Mouse (Mus musculus) lung, embryonic 14.5 days (tissue): ENCODE measurements at regions not wholly inside any gene's neighbourhood (a gene's known extent, or its start where the extent isn't known, plus 50 kb on each side); places are given as distances from the start of the nearest gene placed in this dataset.

ENCODE experiments used
- ATAC-seq: fragments of 200-750 bp; cut with Nextera tagmentation; 2 replicates; pipeline ENCODE4 v1.8.0; 2017; ENCODE audit warnings: mild to moderate bottlenecking, moderate TSS enrichment, moderate library complexity; ENCODE audit not compliant: insufficient read depth
- DNase-seq: peaks from one replicate; pipeline ENCODE4 v3.0.0-alpha.2; 2015
- H3K27ac ChIP-seq: fragments of 300-500 bp; sonication (generic); 2 replicates; pipeline ENCODE4 v1.5.1; 2014; ENCODE audit warnings: low read depth, mild to moderate bottlenecking, moderate library complexity
- H3K27me3 ChIP-seq: fragments of 300-500 bp; sonication (generic); 2 replicates; pipeline ENCODE4 v1.6.1; 2014; ENCODE audit warnings: low read length, control low read depth; ENCODE audit not compliant: insufficient read depth
- H3K36me3 ChIP-seq: fragments of 300-500 bp; sonication (generic); 2 replicates; pipeline ENCODE4 v1.6.1; 2014; ENCODE audit warnings: control low read depth; ENCODE audit not compliant: insufficient read depth
- H3K4me1 ChIP-seq: fragments of 300-500 bp; sonication (generic); 2 replicates; pipeline ENCODE4 v1.6.1; 2014; ENCODE audit warnings: antibody characterized with exemption, control low read depth; ENCODE audit not compliant: insufficient read depth
- H3K4me2 ChIP-seq: fragments of 300-500 bp; sonication (generic); 2 replicates; pipeline ENCODE4 v1.6.1; 2014; ENCODE audit warnings: mild to moderate bottlenecking
- H3K4me3 ChIP-seq: fragments of 300-500 bp; sonication (generic); 2 replicates; pipeline ENCODE4 v1.5.1; 2014; ENCODE audit warnings: low read depth, low read length
- H3K9ac ChIP-seq: fragments of 300-500 bp; sonication (generic); 2 replicates; pipeline ENCODE4 v1.6.1; 2014
- H3K9me3 ChIP-seq: fragments of 300-500 bp; sonication (generic); 2 replicates; pipeline ENCODE4 v1.6.1; 2016; ENCODE audit warnings: low read depth, low read length, control low read depth
- CTCF ChIP-seq: IDR thresholded peaks from 2 replicates; pipeline ENCODE4 v1.5.1; 2016; ENCODE audit warnings: antibody characterized with exemption, low read depth
- WGBS: fragments of 180-500 bp; shearing (Covaris S2); extraction: QIAGEN DNeasy Blood & Tissue Kit; methylation state at CpG from one replicate; pipeline ENCODE4 v1.1.7; 2014; 5-methylcytosine and 5-hydroxymethylcytosine counted together

DNA sequence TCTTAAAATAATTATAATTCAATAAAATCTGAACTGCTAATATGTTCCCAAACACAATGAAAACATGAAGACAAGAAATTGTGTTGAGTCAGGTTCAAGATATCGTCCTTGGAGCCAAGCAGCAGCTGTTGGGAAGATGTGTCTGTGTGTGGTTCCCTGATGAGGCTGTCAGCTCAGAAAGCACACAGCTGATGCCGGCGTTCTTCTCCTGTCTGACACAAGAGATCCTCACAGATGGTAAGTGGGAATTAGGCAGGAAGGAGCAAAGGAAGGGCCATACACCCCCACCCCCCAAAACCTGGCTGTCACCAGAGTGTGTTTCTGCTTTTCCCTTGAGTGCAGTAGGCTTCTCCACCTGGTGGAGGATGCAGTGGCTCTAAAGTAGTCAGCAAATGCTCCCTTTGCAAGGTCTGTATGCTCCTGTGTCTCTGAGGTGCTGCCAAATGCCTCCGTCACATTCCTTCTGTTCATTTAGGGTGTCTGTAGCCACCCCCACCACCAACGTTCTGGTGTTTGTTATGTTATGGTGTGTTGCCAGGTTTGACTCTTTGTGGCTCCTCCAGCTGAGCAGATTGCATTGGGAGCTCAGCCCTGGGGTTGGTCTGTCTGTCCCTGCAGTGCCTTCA, 188.9 kb upstream of the Npy start:
- Histone ChIP-seq H3K27me3 (no peaks in the 10 kb centered on the region), H3K36me3 (no peaks in the 10 kb centered on the region), H3K4me3 (no peak overlapping the region), H3K9ac (no peak overlapping the region), H3K9me3 (no peaks in the 10 kb centered on the region), H3K27ac (no peak overlapping the region), H3K4me1 (no peaks in the 10 kb centered on the region), H3K4me2 (no peak overlapping the region)
- 29% methylated on average over 5 of the region's 5 CpGs for WGBS
- ATAC-seq (no peak), DNase-seq (no peak)
- TF ChIP-seq CTCF, result no peak

- no peak overlapping the region for H3K4me3 ChIP-seq
- H3K4me2 ChIP-seq, result no peak overlapping the region
- ATAC-seq (no peak), DNase-seq (peak; percentile 18)
- TF ChIP-seq CTCF, result no peak
- no peak overlapping the region for H3K27ac ChIP-seq
- no peak overlapping the region for H3K9ac ChIP-seq
- no peaks in the 10 kb centered on the region for H3K9me3 ChIP-seq
- no peaks in the 10 kb centered on the region for H3K4me1 ChIP-seq
- H3K27me3 ChIP-seq, result no peaks in the 10 kb centered on the region
- H3K36me3 ChIP-seq, result no peaks in the 10 kb centered on the region
- 72% methylated on average over 2 of the region's 2 CpGs for WGBS
Observed at GRCm38 (mm10) chr6:49637654-49638053, 184.9 kb upstream of the Npy start.

- Histone ChIP-seq H3K4me3 (no peak overlapping the region), H3K27ac (no peak overlapping the region), H3K9me3 (no peaks in the 10 kb centered on the region), H3K4me1 (no peaks in the 10 kb centered on the region), H3K9ac (no peak overlapping the region), H3K36me3 (no peaks in the 10 kb centered on the region), H3K27me3 (no peaks in the 10 kb centered on the region), H3K4me2 (no peak overlapping the region)
- DNase-seq (no peak), ATAC-seq (no peak)
- 77% methylated on average over 5 of the region's 5 CpGs for WGBS
- no peak for TF ChIP-seq CTCF
Observed at GRCm38 (mm10) chr6:49641256-49641655, 181.3 kb upstream of the Npy start.

DNA sequence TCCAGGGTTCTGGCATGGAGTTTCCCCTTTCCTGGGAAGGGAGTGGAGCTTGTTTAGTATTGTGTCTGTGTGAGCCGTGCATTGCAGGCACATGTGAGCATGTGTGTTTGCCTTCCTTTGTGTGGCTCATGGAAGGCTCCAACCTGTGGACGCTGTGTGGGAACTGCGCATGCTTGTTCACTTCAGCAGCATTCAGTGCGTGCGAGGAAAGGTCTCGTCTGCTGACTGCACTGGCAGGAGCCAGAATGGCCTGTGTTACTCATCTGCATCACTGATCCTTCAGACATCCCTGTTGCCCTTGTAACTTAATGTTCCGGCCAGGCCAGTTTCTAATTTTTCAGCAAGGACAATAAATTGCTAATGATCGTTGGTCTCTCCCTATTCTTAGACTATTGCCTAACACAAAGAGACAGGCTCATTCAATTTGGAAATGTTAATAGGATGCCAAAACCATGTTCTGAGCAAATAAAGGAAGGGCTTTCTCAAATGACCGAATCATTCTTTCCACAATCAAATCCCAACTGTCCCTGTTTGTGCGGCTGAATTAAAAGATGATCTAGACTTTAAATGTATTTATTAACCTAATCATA, 167.9 kb upstream of the Npy start:
- Histone ChIP-seq H3K27ac (no peak overlapping the region), H3K4me3 (no peak overlapping the region), H3K9me3 (no peaks in the 10 kb centered on the region), H3K4me1 (no peaks in the 10 kb centered on the region), H3K4me2 (no peak overlapping the region), H3K36me3 (no peaks in the 10 kb centered on the region), H3K9ac (no peak overlapping the region), H3K27me3 (no peaks in the 10 kb centered on the region)
- WGBS, result 87% methylated on average over 10 of the region's 10 CpGs
- TF ChIP-seq CTCF, result no peak
- no peak for DNase-seq
- no peak for ATAC-seq

DNA sequence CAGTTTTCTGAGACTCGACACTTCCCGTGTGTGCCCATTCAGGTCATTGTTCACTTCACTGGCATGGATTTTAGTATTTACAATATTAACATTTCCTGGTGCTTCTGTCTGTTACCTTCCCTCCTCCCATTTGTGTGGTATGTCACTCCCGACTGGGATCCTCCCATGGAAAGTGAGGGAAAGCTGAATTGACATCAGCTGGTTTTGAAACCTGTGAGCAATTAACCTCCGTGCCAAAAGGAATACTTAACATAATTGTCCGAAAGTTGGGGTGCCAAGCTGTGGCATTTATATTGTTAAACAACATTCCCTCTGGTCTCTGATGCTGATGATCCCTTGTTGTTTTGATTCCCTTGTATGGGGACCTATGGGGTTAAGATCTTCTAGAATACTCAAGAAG, 167.3 kb upstream of the Npy start:
- 70% methylated on average over 5 of the region's 5 CpGs for WGBS
- no peak overlapping the region for H3K9ac ChIP-seq
- no peaks in the 10 kb centered on the region for H3K36me3 ChIP-seq
- no peak overlapping the region for H3K4me3 ChIP-seq
- ATAC-seq, result no peak
- no peaks in the 10 kb centered on the region for H3K4me1 ChIP-seq
- no peak overlapping the region for H3K27ac ChIP-seq
- no peaks in the 10 kb centered on the region for H3K9me3 ChIP-seq
- H3K4me2 ChIP-seq, result no peak overlapping the region
- no peaks in the 10 kb centered on the region for H3K27me3 ChIP-seq
- TF ChIP-seq CTCF, result no peak
- DNase-seq, result no peak

- Histone ChIP-seq H3K4me3 (no peak overlapping the region), H3K9ac (no peak overlapping the region), H3K4me1 (no peaks in the 10 kb centered on the region), H3K4me2 (no peak overlapping the region), H3K36me3 (no peaks in the 10 kb centered on the region), H3K9me3 (no peaks in the 10 kb centered on the region), H3K27me3 (no peaks in the 10 kb centered on the region), H3K27ac (no peak overlapping the region)
- no peak for ATAC-seq
- TF ChIP-seq CTCF, result no peak
- DNase-seq, result peak; percentile 5
- 58% methylated on average over 13 of the region's 13 CpGs for WGBS
Observed at GRCm38 (mm10) chr6:49656359-49657280, 165.9 kb upstream of the Npy start.

- H3K4me3 ChIP-seq, result no peak overlapping the region
- H3K36me3 ChIP-seq, result no peaks in the 10 kb centered on the region
- no peak for DNase-seq
- TF ChIP-seq CTCF, result no peak
- no peaks in the 10 kb centered on the region for H3K4me1 ChIP-seq
- no peaks in the 10 kb centered on the region for H3K9me3 ChIP-seq
- no peaks in the 10 kb centered on the region for H3K27me3 ChIP-seq
- no peak overlapping the region for H3K4me2 ChIP-seq
- 59% methylated on average over 9 of the region's 9 CpGs for WGBS
- H3K9ac ChIP-seq, result no peak overlapping the region
- no peak overlapping the region for H3K27ac ChIP-seq
- no peak for ATAC-seq
Observed at GRCm38 (mm10) chr6:49657988-49658387, 164.5 kb upstream of the Npy start.
